Mouse (Mus musculus) cerebellum, adult 11 months (tissue): Measurements from ENCODE around the gene Gfod1.

ENCODE experiments used
- DNase-seq: peaks from one replicate; pipeline ENCODE4 v3.0.0; 2022

The Gfod1 gene

GRCm38 (mm10) chr13:43199282-43199681 is 104.7 kb downstream of the Gfod1 start:
- DNase-seq = no peak

GRCm38 (mm10) chr13:43197187-43197586 is 106.8 kb downstream of the Gfod1 start:
- DNase-seq = no peak

- no peak for DNase-seq
Observed at GRCm38 (mm10) chr13:43196000-43196399, 108.0 kb downstream of the Gfod1 start.

- no peak for DNase-seq
Observed at GRCm38 (mm10) chr13:43193932-43194331, 110.0 kb downstream of the Gfod1 start.

- DNase-seq = no peak
Observed at GRCm38 (mm10) chr13:43193266-43193665, 110.7 kb downstream of the Gfod1 start.

- DNase-seq = no peak
Observed at GRCm38 (mm10) chr13:43191741-43192192, 112.2 kb downstream of the Gfod1 start.

GRCm38 (mm10) chr13:43191290-43191689 is 112.7 kb downstream of the Gfod1 start:
- no peak for DNase-seq

- no peak for DNase-seq
Observed at GRCm38 (mm10) chr13:43187736-43188135, 116.2 kb downstream of the Gfod1 start.

- DNase-seq = no peak
Observed at GRCm38 (mm10) chr13:43183248-43184055, 120.5 kb downstream of the Gfod1 start.

GRCm38 (mm10) chr13:43182465-43183201 is 121.3 kb downstream of the Gfod1 start:
- DNase-seq = peak; percentile 79

GRCm38 (mm10) chr13:43181104-43181503 is 122.9 kb downstream of the Gfod1 start:
- DNase-seq = no peak

GRCm38 (mm10) chr13:43177317-43177716 is 126.7 kb downstream of the Gfod1 start:
- DNase-seq = no peak

GRCm38 (mm10) chr13:43176676-43177075 is 127.3 kb downstream of the Gfod1 start:
- DNase-seq = no peak

GRCm38 (mm10) chr13:43173262-43173661 is 130.7 kb downstream of the Gfod1 start:
- peak; percentile 80 for DNase-seq

GRCm38 (mm10) chr13:43172036-43172713 is 131.8 kb downstream of the Gfod1 start:
- DNase-seq = no peak

GRCm38 (mm10) chr13:43171020-43171710 is 132.8 kb downstream of the Gfod1 start, which contains the start of gene Tbc1d7:
Gene Tbc1d7 (minus strand): TSS chr13:43171501.
- peak; percentile 98 for DNase-seq

GRCm38 (mm10) chr13:43167721-43168120 is 136.3 kb downstream of the Gfod1 start:
- no peak for DNase-seq

GRCm38 (mm10) chr13:43159429-43159828 is 144.5 kb downstream of the Gfod1 start:
- DNase-seq = no peak

- no peak for DNase-seq
Observed at GRCm38 (mm10) chr13:43158281-43158680, 145.7 kb downstream of the Gfod1 start.

- no peak for DNase-seq
Observed at GRCm38 (mm10) chr13:43157370-43157769, 146.6 kb downstream of the Gfod1 start.

GRCm38 (mm10) chr13:43152005-43152520 is 151.9 kb downstream of the Gfod1 start:
- DNase-seq = no peak

- DNase-seq = no peak
Observed at GRCm38 (mm10) chr13:43149661-43150060, 154.3 kb downstream of the Gfod1 start.
